Mouse (Mus musculus) left cerebral cortex, adult 18-20 months (tissue): ENCODE data around the gene Abhd10. TPM values are rescaled to one million over a fixed set of nuclear protein-coding genes. Genes with fewer than 3 reads are reported as not detected.

Source experiments
- DNase-seq, 2 experiments: peaks; one replicate each; pipeline ENCODE4 v3.0.0; 2021 to 2022; ENCODE audit warnings: low spot score in 2 of 2, mixed read lengths in 1 of 2
- total RNA-seq, 2 experiments: library from RNA; stranded (reverse); gene quantifications; 2 replicates each; pipeline ENCODE4 v1.2.3; 2021

The Abhd10 gene
- total RNA-seq, 2 experiments from 2014 or later: 23.3 to 27.8 TPM

GRCm38 (mm10) chr16:45736724-45737123 lies 6.0 kb downstream of the Abhd10 start:
- no peak for DNase-seq

DNA sequence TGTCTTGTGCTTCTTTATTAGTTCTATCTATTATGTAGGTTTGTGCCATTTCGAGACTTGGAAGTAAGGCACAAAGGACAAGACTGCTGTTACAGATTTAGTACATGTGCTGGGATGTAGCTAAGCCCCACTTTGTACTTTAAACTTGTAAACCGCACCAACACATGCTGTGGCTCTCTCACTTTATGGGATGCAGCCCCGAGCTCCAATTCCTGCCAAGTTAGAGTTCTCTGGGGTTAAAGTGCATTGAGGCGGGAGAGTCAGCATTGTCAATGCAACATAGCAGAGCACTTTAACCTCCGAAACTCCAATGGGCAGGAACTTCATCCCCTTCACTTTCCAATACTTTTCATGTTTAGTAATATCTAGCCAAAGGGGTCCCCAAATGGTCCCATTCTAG lies 13.6 kb downstream of the Abhd10 start:
- DNase-seq: no peak

DNA sequence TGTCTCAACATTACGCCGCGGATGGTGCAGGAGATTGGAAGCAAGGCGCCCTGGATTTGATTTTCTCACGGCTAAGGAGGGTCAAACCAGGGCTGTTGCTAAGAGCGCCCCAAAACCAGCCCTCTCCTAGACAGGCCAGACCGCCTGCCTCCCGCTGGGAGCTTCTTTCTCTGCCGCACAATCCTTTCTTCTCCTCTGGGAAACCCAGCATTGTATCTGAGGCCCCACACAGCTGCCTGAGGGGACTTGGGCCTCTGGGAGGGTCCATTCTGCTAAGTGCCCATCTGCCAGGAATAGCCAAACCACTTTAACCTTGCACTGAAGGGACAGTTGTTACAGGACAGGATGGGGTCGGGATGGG lies 18.0 kb downstream of the Abhd10 start:
- no peak for DNase-seq

DNA sequence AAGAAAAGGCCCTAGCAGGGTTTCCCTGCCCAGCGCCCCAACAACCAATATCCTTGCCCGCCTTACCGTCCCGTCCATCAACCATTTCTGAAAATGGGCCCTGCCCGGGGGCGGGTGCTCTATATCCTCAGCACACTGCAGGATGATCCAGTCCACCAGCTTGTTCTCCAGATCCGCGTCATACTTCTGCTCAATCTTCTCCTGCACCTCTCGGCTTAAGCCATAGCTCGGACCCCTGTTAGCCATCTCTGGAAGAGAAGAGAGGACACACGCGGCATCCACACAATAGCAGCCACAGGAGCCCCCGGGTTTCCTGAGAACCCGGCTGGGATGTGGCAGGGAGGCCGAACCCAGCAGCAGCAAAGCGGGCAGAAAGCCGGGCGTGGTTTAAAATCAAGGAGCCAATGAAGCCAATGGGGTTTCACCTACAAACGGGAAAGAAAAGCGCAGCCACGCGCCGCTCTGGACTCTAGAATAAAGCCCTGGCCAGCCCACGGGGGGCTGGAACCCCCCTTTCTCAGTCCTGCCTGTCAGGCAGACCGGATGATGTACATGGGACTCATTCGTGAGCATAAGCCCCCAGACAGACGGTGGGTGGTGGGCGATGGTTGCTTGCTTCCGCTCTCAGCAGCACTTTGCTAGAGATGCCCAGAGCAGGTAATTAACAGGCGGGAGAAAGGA lies 18.6 kb downstream of the Abhd10 start, which contains the start of gene Tagln3:
Tagln3 (minus strand) TSS at position 548 of the 681 bp plus-strand sequence.
- peak; percentile 73 to 81 for DNase-seq

DNA sequence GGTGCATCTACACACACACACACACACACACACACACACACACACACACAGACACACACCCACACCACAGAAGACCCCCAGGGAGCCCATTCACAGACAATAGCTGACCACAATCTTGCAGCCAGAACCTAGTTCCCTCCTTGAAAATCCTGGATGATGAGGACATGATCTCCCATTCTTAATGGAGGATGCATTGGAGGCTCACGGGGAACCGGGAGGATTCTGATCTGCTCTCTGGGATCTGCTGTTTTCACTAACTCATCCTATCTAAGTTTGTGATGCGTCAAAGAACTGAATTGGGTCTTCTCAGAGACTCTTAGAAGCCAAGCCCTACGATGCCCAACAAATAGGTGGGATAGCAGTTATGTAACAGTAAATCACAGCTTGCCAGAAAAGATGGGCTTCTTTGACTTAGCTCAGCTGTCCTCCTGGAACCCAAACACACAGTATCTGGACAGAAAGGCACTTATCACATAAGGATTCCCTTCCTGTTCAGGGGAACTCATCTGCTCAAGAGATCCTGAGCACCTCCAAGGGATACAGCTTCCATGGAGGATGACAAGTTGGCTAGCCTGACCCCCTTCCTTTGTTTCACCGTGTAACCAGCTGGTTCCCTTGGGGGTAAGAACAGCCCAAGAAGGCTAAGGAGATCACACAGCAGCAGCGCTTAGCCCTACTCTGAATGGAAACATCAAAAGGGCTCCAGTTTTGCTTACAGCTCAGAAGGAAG lies 19.4 kb downstream of the Abhd10 start:
- DNase-seq: peak in 1 of 2 experiments; percentile 38

DNA sequence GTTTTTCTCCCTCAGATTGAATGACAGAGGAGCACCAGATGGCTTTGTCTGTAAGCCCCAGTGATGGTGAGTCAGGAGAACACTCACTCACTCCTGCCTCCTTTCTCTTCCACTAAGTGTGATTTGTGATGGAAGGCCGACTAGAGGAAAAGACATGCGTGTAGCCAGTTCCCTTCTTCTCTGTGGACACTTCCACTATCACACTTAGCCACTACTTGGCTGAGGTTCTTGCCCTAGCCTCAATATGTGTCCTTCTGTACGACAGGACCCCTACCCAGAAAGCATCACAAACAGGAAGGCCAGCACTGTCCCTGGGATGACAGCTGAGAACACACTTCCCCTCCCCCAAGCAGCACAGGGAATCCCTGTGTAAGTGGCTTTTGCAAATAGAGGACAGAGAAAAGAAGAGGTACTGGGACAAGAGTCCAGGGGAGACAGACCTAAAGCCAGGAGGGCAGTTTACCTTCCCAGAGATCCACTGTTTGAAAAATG lies 20.2 kb downstream of the Abhd10 start:
- DNase-seq: peak in 1 of 2 experiments; percentile 44

DNA sequence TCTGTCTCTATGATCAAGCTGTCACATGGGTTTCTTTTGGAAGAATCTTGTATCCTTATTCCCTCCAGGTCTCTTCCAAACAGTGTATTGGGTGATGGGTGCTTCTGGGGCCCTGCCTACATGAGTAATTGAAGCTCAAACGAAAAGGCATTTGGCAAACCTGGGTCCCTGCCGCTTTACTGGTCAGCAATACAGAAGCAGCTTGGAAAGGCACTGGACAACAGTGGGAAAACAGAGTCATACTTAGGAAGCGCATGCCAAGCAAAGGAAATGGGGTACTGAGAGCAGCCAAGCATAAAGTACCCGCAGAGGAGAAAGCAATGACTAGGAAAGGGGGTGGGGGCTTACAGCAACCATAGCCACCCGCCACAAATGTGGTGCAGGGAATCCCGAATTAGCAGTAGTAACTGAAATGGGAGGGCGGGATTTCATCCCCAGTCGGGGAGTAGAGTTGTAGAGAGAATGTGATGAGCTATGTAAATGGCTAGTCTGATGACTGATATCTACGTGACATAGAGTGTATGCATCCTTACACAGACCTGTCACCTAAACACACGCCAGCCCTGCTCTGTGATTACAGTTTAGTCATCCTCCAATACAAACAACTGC lies 22.6 kb downstream of the Abhd10 start:
- no peak for DNase-seq

DNA sequence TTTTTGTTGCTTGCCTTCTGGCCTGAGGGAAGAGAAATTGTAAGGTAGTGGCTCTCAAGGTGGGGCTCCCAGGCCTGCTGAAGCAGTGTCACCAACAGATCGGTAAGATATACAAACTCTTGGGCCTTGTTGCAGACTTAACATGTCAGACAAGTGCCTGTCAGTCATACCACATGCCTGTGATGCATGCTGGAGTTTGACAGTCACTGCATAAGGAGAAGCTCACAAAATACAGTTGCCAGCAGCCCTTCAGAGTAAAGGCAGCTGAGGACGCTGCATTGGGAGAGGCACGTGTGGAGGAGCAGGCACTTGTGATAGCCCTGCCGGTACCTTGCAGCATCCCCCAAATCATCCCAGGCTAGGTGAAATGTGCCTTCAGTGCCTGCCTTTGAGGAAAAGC lies 24.5 kb downstream of the Abhd10 start:
- DNase-seq: no peak

DNA sequence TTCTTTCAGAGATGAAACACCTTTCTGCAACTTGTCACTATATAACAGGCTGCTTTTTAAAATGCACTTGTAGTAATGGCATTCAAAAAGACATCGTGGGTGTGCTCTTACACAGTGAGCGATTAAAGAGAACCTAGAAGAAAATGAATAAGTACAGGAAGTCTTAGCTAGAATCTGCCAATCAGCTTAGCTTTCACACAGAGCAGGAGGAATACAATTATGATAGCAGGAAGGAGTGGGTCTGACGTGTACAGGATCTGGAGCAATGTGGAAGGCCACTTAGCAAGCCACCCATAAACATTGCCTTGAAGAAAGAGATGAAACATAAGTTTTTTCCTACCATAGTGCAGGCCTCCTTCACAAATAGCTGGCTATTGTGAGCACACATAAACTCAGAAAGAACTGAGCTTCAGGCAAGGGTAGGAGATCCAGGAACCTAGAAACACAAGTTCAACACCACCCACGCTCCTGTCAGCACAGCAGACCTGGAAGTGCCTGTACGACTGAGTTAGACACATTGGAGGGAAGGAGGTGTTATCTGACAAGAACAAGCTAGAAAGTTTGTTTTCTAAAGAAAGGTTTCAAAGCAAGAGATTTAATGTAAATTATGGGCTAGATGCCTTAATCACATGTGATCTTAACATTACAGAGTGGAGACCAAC lies 28.1 kb downstream of the Abhd10 start:
- peak in 1 of 2 experiments; percentile 41 for DNase-seq

DNA sequence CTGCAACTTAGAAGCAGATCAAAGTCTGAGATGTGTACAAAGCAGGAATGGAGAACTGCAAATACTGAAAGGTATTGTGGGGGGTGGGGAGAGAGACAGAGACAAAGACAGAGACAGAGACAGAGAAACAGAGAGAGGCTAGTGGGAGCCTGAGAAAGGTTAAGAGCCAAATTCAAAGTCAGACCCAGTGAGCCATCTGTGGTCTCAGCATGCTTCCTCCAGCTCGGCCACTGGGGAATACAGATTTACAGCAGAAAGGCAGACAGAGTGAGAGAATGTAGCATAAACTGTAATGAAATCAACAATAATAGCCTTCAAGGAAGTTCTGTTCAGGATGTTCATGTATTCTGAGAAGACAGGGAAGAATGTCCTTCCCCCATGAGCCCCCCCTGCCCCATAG lies 28.9 kb downstream of the Abhd10 start:
- DNase-seq: no peak

DNA sequence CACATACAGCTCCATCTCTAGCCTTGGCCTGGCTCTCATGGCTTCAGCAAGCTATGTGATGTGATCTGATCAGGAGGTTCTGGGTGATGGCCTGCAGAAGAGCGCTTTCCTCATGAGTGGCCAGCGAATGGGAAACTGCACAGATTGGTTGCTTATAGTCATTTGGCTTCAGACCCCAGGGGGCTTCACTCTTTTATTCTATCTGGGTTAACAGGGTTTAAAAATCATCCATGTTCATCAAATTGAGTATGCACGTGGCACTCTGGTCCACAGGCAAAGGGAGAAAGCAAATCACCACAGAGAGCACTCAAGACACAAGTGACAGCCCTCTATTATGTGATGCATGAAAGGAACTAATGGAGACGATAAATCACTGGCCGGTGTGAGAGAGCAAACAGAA lies 29.5 kb downstream of the Abhd10 start:
- no peak for DNase-seq

GRCm38 (mm10) chr16:45711263-45711662 lies 31.5 kb downstream of the Abhd10 start:
- no peak for DNase-seq

DNA sequence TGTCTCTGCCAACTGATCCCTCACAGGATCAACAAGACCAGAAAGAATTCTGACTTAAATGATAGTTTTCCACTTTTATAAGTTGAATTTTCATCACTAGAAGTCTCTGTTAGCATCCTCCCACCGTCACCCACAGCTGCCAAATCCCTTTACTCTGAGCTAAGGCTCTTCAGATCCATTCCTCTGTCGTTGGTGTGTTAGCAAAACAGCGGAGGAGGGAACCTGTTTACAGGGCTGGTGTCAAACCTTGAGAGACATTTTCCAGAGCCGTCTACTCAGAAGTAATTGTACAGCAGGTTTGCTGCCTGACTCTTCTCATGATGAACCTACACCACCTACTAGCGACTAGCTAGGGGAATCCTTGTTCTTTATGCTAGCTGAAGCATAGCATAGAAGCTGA lies 43.5 kb downstream of the Abhd10 start:
- no peak for DNase-seq

GRCm38 (mm10) chr16:45697996-45698395 lies 44.8 kb downstream of the Abhd10 start:
- no peak for DNase-seq

DNA sequence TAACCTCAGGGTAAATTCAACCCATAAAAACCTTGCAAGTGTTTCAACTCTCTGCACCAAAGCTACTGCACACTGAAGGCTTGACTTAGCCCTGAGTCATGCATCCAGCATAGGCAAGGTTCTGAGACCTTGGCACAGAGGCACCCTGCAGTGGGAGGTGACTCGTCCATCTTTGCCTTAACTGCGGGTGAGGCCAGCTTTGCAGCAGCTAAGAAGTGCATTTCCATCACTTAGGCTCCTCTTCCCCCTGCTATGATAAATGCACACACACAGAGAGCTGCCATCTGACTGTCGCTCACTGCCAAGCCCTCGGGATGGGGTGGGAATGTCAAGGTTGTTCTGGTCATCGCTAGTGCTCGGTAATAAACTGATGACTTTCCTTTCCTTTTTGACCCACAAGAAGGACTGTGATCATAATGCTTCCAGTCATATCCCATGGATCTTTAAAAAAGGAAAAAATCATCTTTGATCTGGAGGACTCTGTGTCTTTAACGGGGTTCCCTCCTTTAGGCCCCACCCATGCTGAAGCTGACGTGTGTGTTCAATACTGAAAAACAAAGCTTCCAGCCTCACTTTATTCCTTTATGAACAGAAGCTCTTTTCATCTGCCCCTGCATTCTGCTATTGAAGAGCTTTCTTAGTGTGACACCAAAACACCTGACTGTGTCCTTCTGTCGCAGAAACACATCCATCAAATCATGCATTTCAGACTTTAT lies 47.2 kb downstream of the Abhd10 start:
- no peak for DNase-seq

DNA sequence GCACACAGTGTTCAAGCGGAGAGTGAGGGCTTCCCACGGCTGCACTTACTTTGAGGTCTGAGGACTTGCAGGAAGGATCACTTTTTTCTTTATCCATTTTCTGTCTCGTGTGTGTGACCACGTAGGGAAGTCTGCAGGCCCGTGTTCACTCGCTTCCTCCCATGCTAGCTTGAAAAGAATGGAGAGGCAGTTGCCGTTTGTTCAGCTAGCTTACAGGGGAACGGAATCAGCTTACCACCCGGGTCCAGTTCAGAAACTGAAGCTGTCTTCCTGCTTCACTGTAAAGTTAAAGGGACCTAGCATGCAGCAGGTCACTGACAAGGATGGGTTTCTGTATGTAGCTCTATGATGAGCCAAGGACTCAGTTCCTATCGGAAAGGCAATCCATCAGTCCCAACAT lies 49.2 kb downstream of the Abhd10 start, which contains the start of gene Tmprss7:
Tmprss7 (minus strand) TSS at position 101 of the 400 bp plus-strand sequence.
- DNase-seq: no peak

- DNase-seq: no peak
These were observed 49.9 kb downstream of the Abhd10 start for GRCm38 (mm10) chr16:45692851-45693250.

DNA sequence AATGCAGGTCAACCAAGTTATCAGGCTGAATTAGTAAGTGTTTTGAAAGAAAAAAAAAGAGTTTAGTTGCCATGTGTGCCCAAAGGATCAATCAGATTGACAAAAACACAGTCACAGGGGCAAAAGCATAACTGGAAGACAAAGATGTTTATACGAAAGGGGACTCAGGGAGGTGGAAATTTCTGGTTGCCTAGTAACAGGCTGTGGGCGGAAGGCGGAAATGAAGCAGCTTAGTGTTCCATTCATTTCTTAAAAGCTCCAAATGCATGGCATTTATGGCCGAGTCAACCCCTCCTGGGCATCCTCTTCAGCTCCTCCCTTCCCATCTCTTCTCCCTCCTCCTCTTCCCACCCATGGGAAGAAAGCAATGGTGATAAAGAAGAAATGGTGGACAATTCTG lies 52.6 kb downstream of the Abhd10 start:
- DNase-seq: peak; percentile 49 to 63

DNA sequence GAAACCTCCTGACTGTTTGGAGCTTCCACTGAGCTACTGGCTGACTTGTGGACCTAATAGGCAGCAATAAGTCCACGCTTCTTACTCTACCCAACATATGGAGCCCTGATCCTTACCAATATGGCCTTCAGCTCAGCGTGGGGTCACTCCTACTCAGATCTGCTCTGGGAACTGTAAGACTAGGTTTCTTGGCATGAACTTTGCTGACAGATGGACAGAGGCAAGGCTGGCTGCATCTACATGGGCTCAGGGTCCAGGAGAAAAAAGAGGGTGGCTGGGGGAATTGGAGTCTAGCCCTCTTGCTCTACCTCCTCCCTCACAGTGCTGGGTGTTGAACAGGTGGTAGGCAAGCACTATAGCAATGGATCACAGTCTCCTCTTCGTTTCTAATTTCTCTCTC lies 55.9 kb downstream of the Abhd10 start:
- DNase-seq: no peak

DNA sequence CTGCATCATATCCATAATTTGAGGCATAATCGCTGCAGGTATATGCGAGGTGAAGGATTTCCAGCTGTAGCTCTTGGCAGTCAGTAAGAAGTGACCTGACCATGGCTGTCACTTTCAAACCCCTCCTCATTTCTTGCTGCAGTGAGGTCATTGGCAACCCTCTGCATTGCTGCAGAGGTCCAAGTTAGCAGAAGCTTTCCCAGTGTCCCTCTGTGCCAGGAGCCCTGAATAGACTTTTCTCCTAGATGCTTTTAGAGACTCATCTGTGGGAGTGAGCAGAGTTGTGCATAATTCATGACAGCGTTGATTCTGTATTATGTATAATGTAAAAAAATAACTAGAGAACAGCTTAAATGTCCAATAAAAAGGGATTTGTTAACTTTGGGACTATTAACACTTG lies 57.5 kb downstream of the Abhd10 start:
- DNase-seq: peak in 1 of 2 experiments; percentile 45

GRCm38 (mm10) chr16:45684815-45685214 lies 57.9 kb downstream of the Abhd10 start:
- peak; percentile 57 to 73 for DNase-seq
